Mouse (Mus musculus): ENCODE measurements around the gene Pga5.

GRCm38 (mm10) chr19:10707881-10708280 is 30.0 kb upstream of the Pga5 start:
- TF ChIP-seq CTCF (IDR thresholded peaks at IDR 0.05; ENCODE audit: borderline replicate concordance, extremely low read depth, insufficient read depth, insufficient read length) (no peak), POLR2A (IDR thresholded peaks at IDR 0.05; ENCODE audit: borderline replicate concordance, extremely low read depth, insufficient read depth, insufficient read length, poor library complexity, severe bottlenecking) (no peak)

All from brain, embryonic 14.5 days (tissue).